In the genomic region with DNA sequence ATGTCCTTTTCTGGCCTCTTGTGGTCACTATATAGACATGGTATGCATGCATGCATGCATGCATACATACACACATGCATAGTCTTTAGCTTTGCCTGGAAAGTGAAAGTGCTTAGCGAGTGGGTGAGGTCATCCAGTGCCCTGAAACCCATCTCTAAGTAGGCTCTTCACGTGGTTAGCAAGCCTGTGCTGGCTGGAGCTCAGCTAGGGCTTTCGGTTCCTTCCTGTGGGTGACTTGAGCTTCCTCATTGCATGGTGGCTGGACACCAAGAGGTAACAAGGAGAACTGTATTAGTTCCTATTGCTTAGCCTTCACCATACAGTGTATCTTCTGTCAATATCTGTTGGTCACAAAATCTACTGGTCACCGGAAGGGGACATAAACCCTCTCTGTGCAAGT, we compare ENCODE assay signal across 15 mouse cellular contexts. TPM values are rescaled to one million over a fixed set of nuclear protein-coding genes. Genes with fewer than 3 reads are reported as not detected.
DNase-seq lines count a peak whose midpoint lies in the region; ATAC-seq and TF ChIP-seq lines count a peak whose summit lies in the region.
"Had no signal": no experiment of that assay in that cellular context is flagged by ENCODE, and none has a peak within 500 bp of the region (broad histone marks: within the 10 kb centered on the region; RNA-seq: fewer than 3 reads in every experiment).

No protein-coding gene starts in this region.

- no peak overlapping the region for H3K9ac ChIP-seq in liver, embryonic 14.5 days (replicated peaks)
- no peak overlapping the region for H3K9ac ChIP-seq in forebrain, embryonic 13.5 days
- H3K9ac ChIP-seq in intestine, embryonic 15.5 days = no peak overlapping the region
- H3K9ac ChIP-seq: heart, embryonic 13.5 days; hindbrain, embryonic 15.5 days; kidney, embryonic 15.5 days had no signal

- H3K4me2 ChIP-seq in liver, embryonic 14.5 days (ENCODE audit: low read depth) = no peak overlapping the region
- no peak overlapping the region for H3K4me2 ChIP-seq in forebrain, embryonic 13.5 days
- no peak overlapping the region for H3K4me2 ChIP-seq in intestine, embryonic 15.5 days (replicated peaks)
- H3K4me2 ChIP-seq: heart, embryonic 13.5 days; hindbrain, embryonic 15.5 days; kidney, embryonic 15.5 days had no signal

- no peak overlapping the region for H3K4me3 ChIP-seq in heart, embryonic 10.5 days
- no peak overlapping the region for H3K4me3 ChIP-seq in liver, embryonic 14.5 days (ENCODE audit: insufficient read depth in 1 of 2, low read depth in 2 of 2, low read length in 2 of 2)
- no peak overlapping the region for H3K4me3 ChIP-seq in forebrain, embryonic 13.5 days
- no peak overlapping the region for H3K4me3 ChIP-seq in intestine, embryonic 15.5 days (replicated peaks)
- H3K4me3 ChIP-seq: embryonic facial prominence, embryonic 10.5 days; heart, embryonic 13.5 days; hindbrain, embryonic 15.5 days; kidney, embryonic 15.5 days; midbrain, embryonic 10.5 days had no signal

- TF ChIP-seq CTCF in liver, embryonic 14.5 days (IDR thresholded peaks at IDR 0.05; ENCODE audit: low read depth) = 0 out of 2 replicates have a peak, but pooled peaks have one; percentile 7

- H3K4me1 ChIP-seq in heart, embryonic 10.5 days = peaks cover 13% of the 10 kb centered on the region
- no peaks in the 10 kb centered on the region for H3K4me1 ChIP-seq in liver, embryonic 14.5 days (replicated peaks; ENCODE audit: control insufficient read depth in 2 of 2, insufficient read depth in 2 of 2, low read length in 1 of 2)
- H3K4me1 ChIP-seq in forebrain, embryonic 13.5 days = no peaks in the 10 kb centered on the region; the same call in 1 of the 2 replicates
- H3K4me1 ChIP-seq in intestine, embryonic 15.5 days (replicated peaks) = no peaks in the 10 kb centered on the region; the same call in 1 of the 2 replicates

- no peak for TF ChIP-seq EP300 in liver, embryonic 14.5 days (IDR thresholded peaks at IDR 0.05; ENCODE audit: low read depth)

- 71% methylated on average over 4 of the region's 4 CpGs for WGBS in heart, embryonic 10.5 days
- WGBS in liver, embryonic 14.5 days (ENCODE audit: insufficient replicate concordance) = 15% methylated on average over 4 of the region's 4 CpGs
- WGBS in forebrain, embryonic 13.5 days = 83% methylated on average over 4 of the region's 4 CpGs
- WGBS in intestine, embryonic 15.5 days = 74% methylated on average over 4 of the region's 4 CpGs

- H3K27ac ChIP-seq in heart, embryonic 10.5 days = no peak overlapping the region
- no peak overlapping the region for H3K27ac ChIP-seq in liver, embryonic 14.5 days
- no peak overlapping the region for H3K27ac ChIP-seq in forebrain, embryonic 13.5 days
- no peak overlapping the region for H3K27ac ChIP-seq in intestine, embryonic 15.5 days
- H3K27ac ChIP-seq: embryonic facial prominence, embryonic 10.5 days; heart, embryonic 13.5 days; hindbrain, embryonic 15.5 days; kidney, embryonic 15.5 days; midbrain, embryonic 10.5 days had no signal

- intact Hi-C loops in heart, postnatal 36 days (cut with DNase I) = no loop called here

- no peaks in the 10 kb centered on the region for H3K9me3 ChIP-seq in heart, embryonic 10.5 days
- no peaks in the 10 kb centered on the region for H3K9me3 ChIP-seq in liver, embryonic 14.5 days (ENCODE audit: control insufficient read depth, low read length)
- H3K9me3 ChIP-seq in forebrain, embryonic 13.5 days (replicated peaks) = no peaks in the 10 kb centered on the region
- H3K9me3 ChIP-seq in intestine, embryonic 15.5 days = no peaks in the 10 kb centered on the region
- H3K9me3 ChIP-seq: embryonic facial prominence, embryonic 10.5 days; heart, embryonic 13.5 days; hindbrain, embryonic 15.5 days; kidney, embryonic 15.5 days; midbrain, embryonic 10.5 days had no signal

- H3K27me3 ChIP-seq in heart, embryonic 10.5 days (ENCODE audit: insufficient read depth, poor library complexity, severe bottlenecking) = peaks cover 29% of the 10 kb centered on the region; the same call in 1 of the 2 replicates
- no peaks in the 10 kb centered on the region for H3K27me3 ChIP-seq in liver, embryonic 14.5 days (ENCODE audit: control insufficient read depth, insufficient read depth, low read length)
- no peaks in the 10 kb centered on the region for H3K27me3 ChIP-seq in forebrain, embryonic 13.5 days
- no peaks in the 10 kb centered on the region for H3K27me3 ChIP-seq in intestine, embryonic 15.5 days (replicated peaks)
- H3K27me3 ChIP-seq: hindbrain, embryonic 15.5 days; kidney, embryonic 15.5 days had no signal

- ATAC-seq in liver, embryonic 14.5 days (ENCODE audit: insufficient read depth) = no peak
- ATAC-seq in megakaryocyte progenitor cell, adult 5-6 weeks (replicated peaks; ENCODE audit: poor library complexity) = peak; percentile 98
- ATAC-seq in forebrain, embryonic 13.5 days = no peak
- no peak for ATAC-seq in intestine, embryonic 15.5 days

- DNase-seq in heart, postnatal 36 days = peak; percentile 5 to 9
- no peak for DNase-seq in heart, embryonic 10.5 days (ENCODE audit: low spot score)
- DNase-seq in 416B (ENCODE audit: low read depth) = peak; percentile 92
- DNase-seq in liver, embryonic 14.5 days (ENCODE audit: low read depth in 3 of 3, low spot score in 3 of 3) = peak in 1 of 3 experiments; percentile 19
- no peak for DNase-seq in gastrocnemius, postnatal 25 days
- DNase-seq: cerebellum, adult 2 months; thymus, postnatal 4 days had no signal

- H3K36me3 ChIP-seq in heart, embryonic 10.5 days = no peaks in the 10 kb centered on the region
- no peaks in the 10 kb centered on the region for H3K36me3 ChIP-seq in liver, embryonic 14.5 days (replicated peaks; ENCODE audit: control insufficient read depth, insufficient read depth, low read depth)
- no peaks in the 10 kb centered on the region for H3K36me3 ChIP-seq in forebrain, embryonic 13.5 days (ENCODE audit: poor library complexity, severe bottlenecking)
- no peaks in the 10 kb centered on the region for H3K36me3 ChIP-seq in intestine, embryonic 15.5 days
- H3K36me3 ChIP-seq: embryonic facial prominence, embryonic 10.5 days; heart, embryonic 13.5 days; hindbrain, embryonic 15.5 days; kidney, embryonic 15.5 days; midbrain, embryonic 10.5 days had no signal

RNA-seq across cellular contexts. Expression of gene Syt2, which starts 33.0 kb away (rescaled TPM):
- not detected for total RNA-seq in heart, postnatal 36 days (2021)
- polyA plus RNA-seq in heart, embryonic 10.5 days (2016; fragmentation: Nextera tagmentation; extraction: Ambion mirVana) = 0.12 and 0.29 TPM in 2 replicates
- 0.04 TPM in 2 replicates for polyA plus RNA-seq in liver, embryonic 14.5 days (2012; rRNA removed)
- polyA plus RNA-seq in liver, embryonic 14.5 days (2014; fragmentation: Nextera tagmentation; extraction: Ambion mirVana) = 0.08 TPM in 1 of 2 replicates, not detected in the other
- total RNA-seq in megakaryocyte progenitor cell, adult 5-6 weeks (2015) = 0.05 and 0.10 TPM in 2 replicates
- not detected in 2 replicates for total RNA-seq in megakaryocyte progenitor cell, adult 5-6 weeks (2017)
- polyA plus RNA-seq in forebrain, embryonic 13.5 days (2015; fragmentation: Nextera tagmentation; extraction: Ambion mirVana) = 1.1 TPM in 2 replicates
- 0.87 and 2.0 TPM in 2 replicates for polyA plus RNA-seq in intestine, embryonic 15.5 days (2015; fragmentation: Nextera tagmentation; extraction: Ambion mirVana)
- under 1 TPM in 1 of 2 experiments, not detected in 1; 0.05 TPM for total RNA-seq in gastrocnemius, postnatal 25 days (2021)

Comparison
In these comparisons a context has a peak if more than half of its experiments do, and no peak if none do; other contexts are left out.
1. DNase-seq: peak in heart, postnatal 36 days (2 of 2) and 416B (single experiment); none in heart, embryonic 10.5 days (single experiment) and gastrocnemius, postnatal 25 days (single experiment).